Mouse (Mus musculus) embryonic facial prominence, embryonic 10.5 days (tissue): ENCODE data around the gene Polr3a. TPM values are rescaled to one million over a fixed set of nuclear protein-coding genes. Genes with fewer than 3 reads are reported as not detected.

Source experiments
- DNase-seq: peaks from one replicate; pipeline ENCODE4 v3.0.0-alpha.2; 2017; ENCODE audit warnings: low spot score
- H3K27ac ChIP-seq: fragments of 300-500 bp; sonication (generic); replicated peaks from 2 replicates; pipeline ENCODE4 v1.5.1; 2016; ENCODE audit warnings: mild to moderate bottlenecking
- H3K27me3 ChIP-seq: fragments of 300-500 bp; sonication (generic); replicated peaks from 2 replicates; pipeline ENCODE4 v1.6.1; 2016; ENCODE audit warnings: low read depth, mild to moderate bottlenecking; ENCODE audit not compliant: poor library complexity, severe bottlenecking
- H3K36me3 ChIP-seq: fragments of 300-500 bp; sonication (generic); replicated peaks from 2 replicates; pipeline ENCODE4 v1.6.1; 2016; ENCODE audit warnings: mild to moderate bottlenecking, moderate library complexity
- H3K4me1 ChIP-seq: fragments of 300-500 bp; sonication (generic); 2 replicates; pipeline ENCODE4 v1.6.1; 2016
- H3K4me3 ChIP-seq: fragments of 300-500 bp; sonication (generic); 2 replicates; pipeline ENCODE4 v1.5.1; 2016; ENCODE audit warnings: mild to moderate bottlenecking, moderate library complexity
- H3K9me3 ChIP-seq: fragments of 300-500 bp; sonication (generic); 2 replicates; pipeline ENCODE4 v1.6.1; 2016; ENCODE audit warnings: mild to moderate bottlenecking
- WGBS: fragments of 180-500 bp; shearing (Covaris S2); methylation state at CpG from one replicate; pipeline ENCODE4 v1.1.7; 2016; 5-methylcytosine and 5-hydroxymethylcytosine counted together
- polyA plus RNA-seq: library from polyadenylated mRNA; unstranded; fragments of >200 nt; fragmentation: Nextera tagmentation; extraction: Ambion mirVana; gene quantifications from 2 replicates; pipeline ENCODE4 v1.2.1, GENCODE M21; 2016

Polr3a gene
- polyA plus RNA-seq, 1 experiment from 2014 or later = 20.4 TPM

- peak; percentile 39 for DNase-seq
- Histone ChIP-seq H3K4me1 (peaks cover 25% of the 10 kb centered on the region), H3K4me3 (peak overlapping the region; percentile 29), H3K36me3 (no peaks in the 10 kb centered on the region), H3K27me3 (peaks cover 9% of the 10 kb centered on the region; the same call in 1 of the 2 replicates), H3K27ac (peak overlapping the region; percentile 55; the same call in 1 of the 2 replicates), H3K9me3 (peaks cover 9% of the 10 kb centered on the region)
- 21% methylated on average over 14 of the region's 14 CpGs for WGBS
Measured at GRCm38 (mm10) chr14:24507452-24508069, 20.7 kb upstream of the Polr3a start.

GRCm38 (mm10) chr14:24501256-24501655 lies 14.4 kb upstream of the Polr3a start:
- Histone ChIP-seq H3K9me3 (no peaks in the 10 kb centered on the region), H3K27ac (peak overlapping the region; percentile 86), H3K4me3 (no peak overlapping the region), H3K4me1 (peaks cover 14% of the 10 kb centered on the region), H3K27me3 (no peaks in the 10 kb centered on the region), H3K36me3 (peaks cover 37% of the 10 kb centered on the region)
- 57% methylated on average over 4 of the region's 4 CpGs for WGBS
- DNase-seq = no peak

GRCm38 (mm10) chr14:24500845-24501186 lies 14.0 kb upstream of the Polr3a start:
- Histone ChIP-seq H3K27ac (peak overlapping the region; percentile 86), H3K36me3 (peaks cover 42% of the 10 kb centered on the region), H3K4me1 (peaks cover 14% of the 10 kb centered on the region), H3K27me3 (no peaks in the 10 kb centered on the region), H3K9me3 (no peaks in the 10 kb centered on the region), H3K4me3 (peak overlapping the region; percentile 41)
- WGBS = 18% methylated on average over 8 of the region's 8 CpGs
- DNase-seq = no peak

- DNase-seq = peak; percentile 92
- 20% methylated on average over 18 of the region's 18 CpGs for WGBS
- peaks cover 47% of the 10 kb centered on the region for H3K36me3 ChIP-seq
- no peaks in the 10 kb centered on the region for H3K27me3 ChIP-seq
- H3K4me1 ChIP-seq = peaks cover 14% of the 10 kb centered on the region
- H3K4me3 ChIP-seq = peak overlapping the region; percentile 41
- H3K27ac ChIP-seq = peak overlapping the region; percentile 86
- no peaks in the 10 kb centered on the region for H3K9me3 ChIP-seq
Measured at GRCm38 (mm10) chr14:24500091-24500844, 13.4 kb upstream of the Polr3a start.

GRCm38 (mm10) chr14:24499478-24499877 lies 12.6 kb upstream of the Polr3a start:
- Histone ChIP-seq H3K27ac (no peak overlapping the region), H3K4me1 (peaks cover 18% of the 10 kb centered on the region), H3K9me3 (no peaks in the 10 kb centered on the region), H3K4me3 (no peak overlapping the region), H3K36me3 (peaks cover 55% of the 10 kb centered on the region), H3K27me3 (no peaks in the 10 kb centered on the region)
- WGBS = 42% methylated on average over 9 of the region's 9 CpGs
- no peak for DNase-seq

- Histone ChIP-seq H3K4me3 (no peak overlapping the region), H3K27ac (no peak overlapping the region), H3K36me3 (peaks cover 63% of the 10 kb centered on the region), H3K27me3 (no peaks in the 10 kb centered on the region), H3K9me3 (no peaks in the 10 kb centered on the region), H3K4me1 (peaks cover 26% of the 10 kb centered on the region)
- DNase-seq = no peak
- WGBS = 67% methylated on average over 5 of the region's 5 CpGs
Measured at GRCm38 (mm10) chr14:24498561-24499255, 11.8 kb upstream of the Polr3a start.

- Histone ChIP-seq H3K4me1 (peaks cover 39% of the 10 kb centered on the region), H3K4me3 (no peak overlapping the region), H3K9me3 (no peaks in the 10 kb centered on the region), H3K36me3 (peaks cover 76% of the 10 kb centered on the region), H3K27me3 (no peaks in the 10 kb centered on the region), H3K27ac (no peak overlapping the region)
- DNase-seq = no peak
- WGBS = 92% methylated on average over 1 of the region's 1 CpGs
Measured at GRCm38 (mm10) chr14:24497443-24497842, 10.6 kb upstream of the Polr3a start.

- H3K36me3 ChIP-seq = peaks cover 84% of the 10 kb centered on the region
- 90% methylated on average over 1 of the region's 1 CpGs for WGBS
- H3K9me3 ChIP-seq = no peaks in the 10 kb centered on the region
Measured at GRCm38 (mm10) chr14:24496507-24496906, 9.6 kb upstream of the Polr3a start.

GRCm38 (mm10) chr14:24493256-24493655 lies 6.4 kb upstream of the Polr3a start:
- Histone ChIP-seq H3K36me3 (peaks cover 66% of the 10 kb centered on the region), H3K4me1 (peaks cover 36% of the 10 kb centered on the region), H3K27ac (no peak overlapping the region), H3K4me3 (peak overlapping the region; percentile 82), H3K9me3 (no peaks in the 10 kb centered on the region), H3K27me3 (no peaks in the 10 kb centered on the region)
- no peak for DNase-seq
- 87% methylated on average over 9 of the region's 9 CpGs for WGBS

More at GRCm38 (mm10) chr14:24496507-24496906, 9.6 kb upstream of the Polr3a start:
- peaks cover 46% of the 10 kb centered on the region for H3K4me1 ChIP-seq
- no peak overlapping the region for H3K4me3 ChIP-seq
- no peaks in the 10 kb centered on the region for H3K27me3 ChIP-seq
- H3K27ac ChIP-seq = no peak overlapping the region
- DNase-seq = no peak

- Histone ChIP-seq H3K36me3 (peaks cover 48% of the 10 kb centered on the region), H3K27ac (peak overlapping the region; percentile 96), H3K4me3 (peak overlapping the region; percentile 82), H3K27me3 (no peaks in the 10 kb centered on the region), H3K9me3 (no peaks in the 10 kb centered on the region), H3K4me1 (peaks cover 36% of the 10 kb centered on the region)
- 6% methylated on average over 11 of the region's 11 CpGs for WGBS
- DNase-seq = no peak
Measured at GRCm38 (mm10) chr14:24491266-24491981, 4.6 kb upstream of the Polr3a start.

- peaks cover 41% of the 10 kb centered on the region for H3K36me3 ChIP-seq
- WGBS = under 1% methylated on average over 64 of the region's 64 CpGs
- H3K4me3 ChIP-seq = peak overlapping the region; percentile 82
- no peaks in the 10 kb centered on the region for H3K9me3 ChIP-seq
- no peaks in the 10 kb centered on the region for H3K27me3 ChIP-seq
- H3K4me1 ChIP-seq = peaks cover 44% of the 10 kb centered on the region
- peak overlapping the region; percentile 96 for H3K27ac ChIP-seq
- DNase-seq = peak; percentile 97
Measured at GRCm38 (mm10) chr14:24490468-24491265, 3.8 kb upstream of the Polr3a start.
